Mouse (Mus musculus) cerebellum, adult 9-10 months (tissue): ENCODE results near the gene Hrnr.

ENCODE experiments used
- DNase-seq: peaks from one replicate; pipeline ENCODE4 v3.0.0; 2022

Hrnr gene

DNA sequence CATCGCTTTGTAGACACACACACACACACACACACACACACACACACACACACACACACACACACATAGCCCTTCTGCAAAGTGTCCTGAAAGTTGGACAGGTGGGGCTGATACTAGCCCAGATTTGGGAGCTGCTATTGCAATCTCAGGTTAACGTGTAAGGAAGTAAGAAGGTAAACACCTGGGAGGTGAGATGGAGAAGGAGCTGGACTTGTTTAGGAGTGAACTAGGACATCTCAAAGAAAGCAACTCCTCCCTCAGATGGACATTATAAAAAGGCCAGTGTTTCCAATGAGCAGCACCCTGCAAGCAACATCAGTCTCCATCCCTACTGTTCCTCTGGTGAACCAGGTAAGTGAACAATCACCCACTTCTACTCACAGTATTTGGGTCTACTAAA, at the start of gene Hrnr:
Gene Hrnr (plus strand): TSS at position 301 of the 400 bp plus-strand sequence.
- no peak for DNase-seq

DNA sequence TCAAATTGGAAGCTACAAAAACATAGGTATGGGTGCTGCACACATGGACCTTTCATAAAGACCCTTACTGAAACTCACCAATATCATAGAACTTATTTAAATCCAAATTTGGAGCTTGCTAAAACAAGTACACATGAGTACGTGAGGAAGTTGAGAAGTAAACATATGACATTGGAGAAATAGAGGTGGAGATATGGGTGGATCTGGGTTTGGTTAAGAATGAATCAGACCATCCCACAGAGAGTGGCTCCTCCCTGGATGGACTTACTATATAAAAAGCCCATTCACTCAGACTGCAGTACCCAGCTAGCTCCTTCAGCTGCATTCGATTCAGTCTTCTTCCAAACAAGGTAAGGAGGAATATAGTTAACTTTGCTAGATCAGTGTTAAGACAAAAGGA, 46.3 kb upstream of the Hrnr start, which contains the start of gene Flg:
Gene Flg (plus strand): TSS at position 301 of the 400 bp plus-strand sequence.
- no peak for DNase-seq

DNA sequence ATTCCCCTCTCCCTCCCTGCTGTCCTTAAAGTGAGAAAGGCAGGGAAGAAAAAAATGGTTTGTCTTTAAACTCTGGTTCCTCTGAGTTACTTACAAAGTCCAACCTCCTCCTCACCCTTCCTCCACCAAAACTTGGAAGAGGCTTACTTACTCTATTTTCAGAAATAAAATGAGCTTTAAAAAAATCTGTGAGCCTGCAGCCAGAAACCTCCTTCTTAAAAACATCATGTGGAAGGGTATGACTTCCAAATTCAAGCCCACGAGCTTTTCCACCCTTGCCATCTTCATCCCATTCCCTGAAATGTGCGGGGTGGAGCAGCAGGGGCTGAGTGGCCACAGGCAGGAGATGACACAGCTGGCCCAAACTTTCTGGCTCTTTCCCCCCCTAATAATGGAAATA, 22.0 kb upstream of the Hrnr start:
- no peak for DNase-seq

DNA sequence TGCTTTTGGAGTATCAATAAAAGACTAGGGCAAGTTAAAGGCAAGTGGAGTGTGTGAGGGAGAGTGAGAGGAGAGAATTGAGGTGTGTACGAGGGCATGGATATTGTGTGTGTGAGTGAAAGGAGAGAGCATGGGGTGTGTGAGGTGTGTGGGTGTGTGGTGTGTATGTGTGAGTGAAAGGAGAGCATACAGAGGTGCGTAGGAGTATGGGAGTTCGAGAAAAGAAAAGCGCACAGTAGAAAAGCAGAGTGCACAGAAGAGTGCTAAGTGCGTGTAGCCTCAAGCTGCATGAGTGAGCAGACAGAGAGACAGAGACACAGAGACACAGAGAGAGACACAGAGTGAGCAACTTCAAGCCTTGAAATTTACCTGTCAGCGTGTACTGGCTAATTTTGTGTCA, 19.7 kb upstream of the Hrnr start:
- no peak for DNase-seq

DNA sequence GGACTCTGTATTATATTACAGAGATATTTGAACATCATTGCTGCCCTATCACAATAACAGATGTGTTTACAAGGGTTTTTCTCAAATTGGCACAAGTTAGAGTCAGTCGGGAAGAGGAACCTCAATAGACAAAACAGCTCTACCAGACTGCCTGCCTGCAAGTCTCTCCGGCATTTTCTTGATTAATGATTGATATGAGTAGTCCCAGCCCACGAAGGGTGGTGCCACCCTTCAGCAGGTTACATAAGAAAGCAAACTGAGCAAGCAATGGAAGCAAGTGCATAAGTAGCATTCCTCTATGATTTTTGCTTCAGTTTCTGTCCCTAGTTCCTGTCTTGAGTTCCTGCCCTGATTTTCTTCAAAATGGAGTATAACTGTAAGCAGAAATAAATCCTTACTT, 17.7 kb upstream of the Hrnr start:
- no peak for DNase-seq

DNA sequence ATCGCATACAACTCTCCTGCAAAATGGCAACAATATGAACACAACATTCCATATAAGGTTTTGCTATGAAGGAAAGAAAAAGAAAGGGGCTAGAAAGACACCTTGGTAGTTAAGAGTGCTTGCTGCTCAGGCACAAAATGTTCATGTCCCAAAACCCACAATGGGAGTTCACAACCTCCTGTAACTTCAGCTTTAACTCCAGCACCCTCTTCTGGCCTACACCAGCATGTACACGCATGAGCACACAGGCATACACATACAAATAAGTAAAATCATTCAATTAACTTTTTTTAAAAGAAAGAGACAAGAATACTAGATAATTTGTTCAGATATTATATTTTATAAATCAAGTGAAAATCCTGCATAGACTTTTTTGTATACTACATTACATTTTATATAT, 13.4 kb upstream of the Hrnr start:
- no peak for DNase-seq

DNA sequence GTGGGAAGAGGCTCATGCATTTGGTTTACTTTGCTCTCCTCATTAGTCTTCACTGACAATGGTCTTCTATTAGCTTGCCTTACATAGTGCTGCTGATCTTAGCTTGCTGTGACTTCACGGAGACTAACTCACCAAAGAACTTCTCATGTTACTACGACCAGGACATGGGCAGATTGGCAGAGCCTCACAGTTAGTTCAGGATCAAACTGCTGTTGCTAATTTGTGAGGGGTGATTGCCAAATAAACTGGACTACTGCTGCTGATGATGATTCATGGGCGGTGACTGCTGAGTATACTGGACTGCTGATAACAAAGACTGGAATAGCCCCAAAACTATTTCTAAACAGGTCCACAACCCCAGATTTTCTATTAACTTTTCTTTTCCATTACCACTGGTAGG, 8.2 kb upstream of the Hrnr start:
- DNase-seq: no peak

DNA sequence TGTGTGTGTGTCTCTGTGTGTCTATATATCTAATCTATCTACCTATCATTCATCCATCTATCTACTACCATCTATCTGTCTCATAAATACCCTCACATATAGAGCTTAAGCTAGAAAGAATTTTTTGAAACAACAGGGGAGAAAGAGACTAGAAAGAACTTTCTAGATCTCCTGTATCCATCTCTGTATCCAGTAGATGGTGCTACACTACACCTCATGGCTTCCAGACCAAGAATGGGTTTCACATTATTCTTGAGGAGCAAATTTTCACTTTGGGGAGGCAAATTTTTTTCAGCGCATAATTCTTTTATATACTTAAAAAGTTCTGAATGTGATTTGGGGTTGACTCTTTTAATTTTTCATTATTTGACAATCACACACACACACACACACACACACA, 5.2 kb upstream of the Hrnr start:
- no peak for DNase-seq

DNA sequence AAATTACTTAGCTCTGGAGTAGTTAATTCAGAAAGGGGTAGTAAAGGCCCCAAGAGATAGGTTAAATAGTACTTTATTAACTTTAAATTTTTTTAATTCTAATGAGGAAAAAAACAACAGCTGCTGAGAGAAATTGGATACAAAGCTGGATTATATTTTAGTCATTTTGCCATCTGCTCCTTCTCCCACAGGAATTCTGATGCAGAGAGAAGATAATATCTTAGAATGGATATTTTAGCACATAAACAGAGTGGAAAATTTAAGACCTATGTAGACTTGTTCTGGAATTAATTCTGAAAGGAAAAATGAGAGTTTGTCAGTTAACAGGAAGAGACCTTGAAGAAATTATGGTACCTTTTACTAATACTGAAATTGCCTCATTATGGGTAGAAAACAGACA, 18.2 kb downstream of the Hrnr start:
- no peak for DNase-seq

DNA sequence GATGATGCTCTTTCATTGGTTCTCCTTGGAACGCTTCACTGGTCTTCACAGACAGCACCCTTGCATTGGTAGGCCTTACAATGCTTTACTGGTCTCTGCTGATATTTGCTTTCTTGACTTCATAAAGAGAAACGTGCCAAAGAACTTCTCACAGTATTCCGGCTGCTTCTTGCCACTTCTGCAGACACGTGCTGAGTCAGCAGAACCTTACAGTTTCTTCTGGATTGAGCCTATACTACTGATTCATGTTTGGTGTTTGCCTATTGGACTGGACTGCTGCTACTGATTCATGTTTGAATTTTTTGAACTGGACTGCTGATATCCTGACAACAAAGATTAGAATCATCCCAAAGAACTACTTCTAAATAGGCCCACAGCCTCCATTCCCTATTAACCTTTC, 20.5 kb downstream of the Hrnr start:
- DNase-seq: no peak

DNA sequence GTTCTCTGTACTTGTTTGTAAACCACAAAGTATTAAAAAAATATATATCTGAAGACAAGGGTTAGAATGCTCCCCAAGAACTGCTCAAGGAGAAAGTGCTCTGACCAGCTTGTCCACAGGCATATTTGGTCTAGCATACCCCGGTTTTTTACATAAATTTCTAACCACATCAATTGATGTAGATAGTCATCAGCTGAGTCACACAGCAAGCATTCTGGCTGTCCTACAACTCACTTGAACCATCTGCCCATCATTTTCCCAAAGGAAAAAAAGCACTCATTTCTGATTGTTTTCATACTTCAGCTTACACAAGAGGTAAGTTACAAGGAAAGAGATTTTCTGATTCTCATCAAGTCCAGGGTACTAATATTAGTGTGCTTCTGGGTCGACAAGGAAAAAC, 27.3 kb downstream of the Hrnr start:
- DNase-seq: no peak

DNA sequence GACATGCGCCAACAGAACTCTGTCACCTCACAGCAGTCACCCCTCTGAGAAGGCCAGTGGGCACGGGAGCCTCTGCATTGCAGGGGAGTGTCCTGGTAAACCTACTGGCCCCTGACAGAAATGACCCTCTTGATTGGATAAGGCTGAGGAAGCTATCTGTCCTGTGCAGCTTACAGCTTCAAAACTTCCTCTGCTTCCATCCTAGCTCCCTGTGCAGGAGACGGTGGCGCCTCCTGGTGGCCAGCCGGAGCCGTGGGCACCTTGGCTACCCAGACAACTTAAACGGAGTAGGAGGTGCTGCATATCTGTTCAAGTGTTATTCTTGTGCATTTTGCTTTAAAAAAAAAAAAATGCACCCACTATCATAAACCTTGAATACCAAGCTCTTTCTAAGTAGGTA, 40.5 kb downstream of the Hrnr start:
- DNase-seq: no peak

DNA sequence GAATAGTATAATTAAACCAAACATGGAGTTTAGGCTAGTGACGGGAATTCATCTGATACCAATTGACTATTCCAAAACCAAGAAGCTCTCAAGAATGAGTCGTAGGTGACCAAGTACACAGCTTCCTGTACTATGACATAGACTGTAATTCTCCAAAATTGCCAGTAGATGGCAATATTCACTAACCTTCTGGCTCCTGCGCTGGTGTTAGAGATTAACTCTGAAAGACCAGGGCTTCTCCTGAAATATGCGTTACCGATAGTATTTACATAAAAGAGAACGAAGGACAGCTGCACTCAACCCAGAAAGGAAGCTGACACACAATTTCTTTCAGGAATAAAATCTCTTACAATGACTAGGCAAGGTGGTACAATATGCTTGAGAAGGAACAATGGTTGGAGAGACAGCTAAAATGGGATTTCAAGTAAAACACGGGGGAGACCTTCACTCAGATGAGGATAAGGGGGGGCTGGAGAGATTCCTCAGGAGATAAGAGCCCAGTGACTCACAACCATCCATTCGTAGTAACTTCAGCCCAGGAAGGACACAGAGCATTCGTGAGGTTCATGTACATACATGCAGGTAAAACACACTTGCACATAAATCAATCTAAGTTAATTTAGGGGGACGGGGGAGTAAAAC, 42.5 kb downstream of the Hrnr start:
- peak; percentile 24 for DNase-seq

DNA sequence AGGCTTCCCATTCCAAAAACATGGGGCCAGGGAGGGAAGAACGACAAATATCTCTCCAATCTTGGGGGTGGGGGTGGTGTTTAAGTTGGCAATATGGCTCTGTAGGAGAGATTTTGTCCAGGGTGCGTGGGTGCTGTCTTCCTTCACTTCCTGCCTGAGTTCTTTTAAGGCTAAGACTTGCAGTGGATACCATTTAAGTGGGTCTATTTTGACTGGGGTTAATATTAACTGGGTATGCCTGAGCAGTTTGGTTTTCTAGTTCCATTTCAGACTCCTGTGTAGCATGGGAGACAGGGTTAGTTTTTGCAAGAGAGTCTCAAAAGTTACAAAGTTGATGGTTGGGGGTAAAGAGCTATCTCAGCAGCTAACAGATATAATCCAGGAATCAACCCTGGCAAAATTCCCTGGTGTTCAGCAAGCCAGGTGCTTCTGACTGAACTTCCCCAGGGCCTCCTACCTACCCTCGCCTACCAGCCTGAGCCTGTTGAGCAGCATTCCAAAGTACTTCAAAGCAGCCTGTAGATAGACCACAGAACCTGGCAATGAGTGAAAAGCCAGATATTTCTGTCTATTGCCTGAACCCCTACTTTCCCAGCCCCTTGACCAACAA, 47.5 kb downstream of the Hrnr start:
- no peak for DNase-seq

DNA sequence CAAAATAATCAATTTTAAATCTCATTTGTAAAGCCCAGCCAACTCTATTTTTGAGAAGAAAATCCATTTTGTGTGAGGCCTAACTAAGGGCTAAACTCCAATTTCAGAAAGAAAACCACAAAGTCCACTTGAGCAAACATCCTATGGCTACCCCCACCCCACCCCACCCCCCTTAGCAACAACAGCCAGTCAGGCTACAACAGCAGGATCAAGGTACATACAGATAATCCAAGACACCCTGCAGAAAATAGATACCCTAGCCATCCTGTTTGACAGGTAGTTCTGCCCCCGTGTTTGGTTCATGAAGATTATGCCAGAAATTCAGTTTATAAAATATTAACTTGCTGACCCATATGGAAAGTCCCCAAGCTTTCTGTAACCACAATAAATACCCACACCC, 48.6 kb downstream of the Hrnr start:
- DNase-seq: no peak

DNA sequence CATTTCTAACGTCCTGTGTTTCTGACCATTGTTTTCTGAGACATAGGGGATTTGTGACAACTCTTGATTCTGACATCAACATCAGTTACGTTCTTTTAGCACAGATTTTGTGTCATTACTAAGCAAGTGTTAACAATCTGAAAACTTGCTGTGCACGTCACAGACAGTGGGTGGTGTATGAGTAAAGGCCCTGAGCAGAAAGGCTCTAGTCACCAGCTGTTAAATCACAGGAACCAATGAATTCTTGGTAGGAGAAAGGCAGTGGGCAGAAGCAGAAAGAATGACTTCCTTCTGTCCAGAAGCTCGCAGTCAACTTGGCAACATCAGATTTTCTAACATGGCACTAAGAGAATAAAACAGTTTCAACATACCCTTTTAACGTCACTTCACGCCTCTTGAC, 53.9 kb downstream of the Hrnr start:
- DNase-seq: no peak

DNA sequence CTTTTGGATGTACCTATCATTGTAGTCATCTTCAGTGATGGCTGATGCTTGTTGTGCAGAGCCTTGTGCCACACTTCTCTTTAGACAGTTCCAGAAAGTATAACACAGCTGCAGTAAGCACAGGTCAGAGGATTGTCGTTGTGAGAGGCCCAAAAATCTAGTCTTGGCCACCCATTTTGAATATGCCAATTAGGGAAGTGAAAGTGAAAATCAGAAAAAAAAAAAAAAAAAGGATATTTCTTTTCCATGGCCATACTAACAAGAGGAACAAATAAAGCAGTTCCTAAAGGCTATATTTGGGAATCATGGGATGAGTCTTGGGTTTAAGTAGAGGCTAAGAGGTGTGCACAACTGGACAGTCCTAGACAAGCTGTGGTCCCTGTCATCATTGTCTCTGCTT, 55.6 kb downstream of the Hrnr start:
- DNase-seq: no peak

DNA sequence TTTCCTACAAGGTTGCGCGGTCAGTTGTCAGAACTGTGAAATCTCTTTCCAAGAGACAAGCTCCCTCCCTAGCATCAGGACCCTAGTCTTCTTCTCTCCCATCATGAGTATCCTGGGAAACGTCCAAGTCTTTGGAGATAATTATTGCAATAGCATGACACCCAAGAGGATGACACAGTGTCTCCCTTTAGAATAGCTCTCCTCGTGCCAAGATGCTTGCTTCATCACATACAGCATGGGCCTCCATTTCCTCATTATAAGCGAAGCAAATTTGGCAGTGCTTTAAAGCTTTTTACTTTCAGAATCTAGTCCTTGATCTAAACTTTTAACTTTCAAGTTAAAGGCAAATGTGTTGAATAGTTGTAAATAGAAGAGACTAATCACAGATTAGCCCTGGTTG, 56.1 kb downstream of the Hrnr start:
- DNase-seq: no peak

DNA sequence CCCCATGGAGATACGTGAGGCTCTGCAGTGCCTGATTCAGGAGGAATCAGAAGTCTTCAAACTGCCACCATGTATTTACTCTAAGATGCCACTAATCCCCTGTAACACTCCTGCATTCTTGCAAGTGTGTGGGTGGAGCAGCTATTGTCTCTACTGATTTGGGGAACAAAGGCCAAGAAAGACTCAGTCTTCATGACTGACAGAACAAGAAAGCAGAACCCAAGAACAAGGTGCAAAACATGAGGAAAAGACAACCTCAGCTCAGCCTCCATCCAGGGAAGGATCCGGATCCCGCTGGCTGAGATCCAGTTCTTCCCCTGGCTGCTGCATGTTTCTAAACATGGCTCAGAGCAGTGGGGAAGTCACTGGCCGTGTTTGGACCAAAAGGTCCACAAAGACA, 58.6 kb downstream of the Hrnr start:
- DNase-seq: no peak
